In genomic region chr10:109664629-109665317, GRCm38 (mm10) we compare ENCODE assay signal across 8 mouse cellular contexts.
DNase-seq lines count a peak whose midpoint lies in the region; ATAC-seq and TF ChIP-seq lines count a peak whose summit lies in the region.

No protein-coding gene starts in this region.

- no peaks in the 10 kb centered on the region for H3K9me3 ChIP-seq in ES-Bruce4 (replicated peaks; ENCODE audit: control insufficient read depth, insufficient read depth, low read length, poor library complexity, severe bottlenecking)
- no peaks in the 10 kb centered on the region for H3K9me3 ChIP-seq in embryonic facial prominence, embryonic 14.5 days (ENCODE audit: control insufficient read depth, low read length)
- no peaks in the 10 kb centered on the region for H3K9me3 ChIP-seq in heart, embryonic 16.5 days (replicated peaks; ENCODE audit: control insufficient read depth, low read length)
- no peaks in the 10 kb centered on the region for H3K9me3 ChIP-seq in liver, postnatal 0 days (ENCODE audit: low read length)

- TF ChIP-seq POLR2A in ES-Bruce4 (IDR thresholded peaks at IDR 0.05; ENCODE audit: insufficient read depth, low read length): no peak

- 33% methylated on average over 14 of the region's 14 CpGs for WGBS in embryonic facial prominence, embryonic 14.5 days
- 26% methylated on average over 14 of the region's 14 CpGs for WGBS in heart, embryonic 16.5 days
- WGBS in liver, postnatal 0 days (ENCODE audit: insufficient replicate concordance): 25% methylated on average over 14 of the region's 14 CpGs

- no peaks in the 10 kb centered on the region for H3K4me1 ChIP-seq in ES-Bruce4 (ENCODE audit: control insufficient read depth, insufficient read depth, low read length)
- no peaks in the 10 kb centered on the region for H3K4me1 ChIP-seq in embryonic facial prominence, embryonic 14.5 days (ENCODE audit: control insufficient read depth, insufficient read depth, low read length)
- H3K4me1 ChIP-seq in heart, embryonic 16.5 days (ENCODE audit: control insufficient read depth, insufficient read depth, low read length): no peaks in the 10 kb centered on the region
- no peaks in the 10 kb centered on the region for H3K4me1 ChIP-seq in liver, postnatal 0 days (ENCODE audit: insufficient read depth)

- H3K27me3 ChIP-seq in ES-Bruce4 (ENCODE audit: control insufficient read depth, insufficient read depth, low read length, poor library complexity, severe bottlenecking): no peaks in the 10 kb centered on the region; the same call in 1 of the 2 replicates
- H3K27me3 ChIP-seq in embryonic facial prominence, embryonic 14.5 days (replicated peaks; ENCODE audit: control insufficient read depth, insufficient read depth, low read length): no peaks in the 10 kb centered on the region
- no peaks in the 10 kb centered on the region for H3K27me3 ChIP-seq in heart, embryonic 16.5 days (ENCODE audit: control insufficient read depth, insufficient read depth, low read length)
- no peaks in the 10 kb centered on the region for H3K27me3 ChIP-seq in liver, postnatal 0 days (ENCODE audit: insufficient read depth, low read length)

- H3K9ac ChIP-seq in ES-Bruce4 (ENCODE audit: low read depth, poor library complexity, severe bottlenecking): no peak overlapping the region
- peak overlapping the region; percentile 40; the same call in 1 of the 2 replicates for H3K9ac ChIP-seq in embryonic facial prominence, embryonic 14.5 days (ENCODE audit: low read depth, low read length)
- H3K9ac ChIP-seq in heart, embryonic 16.5 days (ENCODE audit: low read length): no peak overlapping the region; the same call in 1 of the 2 replicates
- H3K9ac ChIP-seq in liver, postnatal 0 days (replicated peaks): no peak overlapping the region

- peak; percentile 43 to 49 for DNase-seq in adrenal gland, postnatal 4 days (ENCODE audit: low spot score in 2 of 2)
- peak; percentile 70 for DNase-seq in embryonic facial prominence, embryonic 14.5 days (ENCODE audit: low spot score)
- DNase-seq in kidney, postnatal 4 days: peak; percentile 82 to 83
- DNase-seq in liver, postnatal 0 days: peak; percentile 64
- DNase-seq in ovary, postnatal 10 days (ENCODE audit: low spot score): peak; percentile 36

- peak overlapping the region; percentile 44 for H3K4me2 ChIP-seq in embryonic facial prominence, embryonic 14.5 days (ENCODE audit: low read depth, low read length)
- H3K4me2 ChIP-seq in heart, embryonic 16.5 days (ENCODE audit: low read depth, low read length): peak overlapping the region; percentile 56
- no peak overlapping the region for H3K4me2 ChIP-seq in liver, postnatal 0 days (ENCODE audit: low read depth, low read length)

- ATAC-seq in embryonic facial prominence, embryonic 14.5 days (ENCODE audit: low read depth): peak; percentile 71
- no peak; the same call in 1 of the 2 replicates for ATAC-seq in heart, embryonic 16.5 days (replicated peaks; ENCODE audit: extremely low read depth, insufficient read depth, low FRiP score)
- ATAC-seq in liver, postnatal 0 days: 0 out of 2 replicates have a peak, but pooled peaks have one; percentile 27
- no peak for ATAC-seq in erythroid progenitor cell, adult 5-6 weeks (replicated peaks; ENCODE audit: low FRiP score, poor library complexity, severe bottlenecking)

- no peaks in the 10 kb centered on the region for H3K36me3 ChIP-seq in ES-Bruce4 (ENCODE audit: control insufficient read depth, insufficient read depth, low read length, poor library complexity, severe bottlenecking)
- H3K36me3 ChIP-seq in embryonic facial prominence, embryonic 14.5 days (ENCODE audit: control insufficient read depth, insufficient read depth, low read length): no peaks in the 10 kb centered on the region
- H3K36me3 ChIP-seq in heart, embryonic 16.5 days (ENCODE audit: control insufficient read depth, insufficient read depth): no peaks in the 10 kb centered on the region
- H3K36me3 ChIP-seq in liver, postnatal 0 days (replicated peaks; ENCODE audit: insufficient read depth, low read length): no peaks in the 10 kb centered on the region

- H3K27ac ChIP-seq in ES-Bruce4 (ENCODE audit: insufficient read depth, low read length): no peak overlapping the region
- H3K27ac ChIP-seq in embryonic facial prominence, embryonic 14.5 days (replicated peaks; ENCODE audit: low read depth, low read length): no peak overlapping the region
- H3K27ac ChIP-seq in heart, embryonic 16.5 days (ENCODE audit: low read length): no peak overlapping the region
- H3K27ac ChIP-seq in liver, postnatal 0 days (ENCODE audit: low read depth): no peak overlapping the region

- no peak for TF ChIP-seq EP300 in ES-Bruce4 (IDR thresholded peaks at IDR 0.05; ENCODE audit: insufficient read depth, low read depth, low read length)
- no peak for TF ChIP-seq EP300 in liver, postnatal 0 days (IDR thresholded peaks at IDR 0.05; ENCODE audit: low read depth)

- no peak overlapping the region for H3K4me3 ChIP-seq in ES-Bruce4 (ENCODE audit: low read depth, low read length)
- 0 out of 2 replicates have a peak overlapping the region, but pooled peaks have one; percentile 6 for H3K4me3 ChIP-seq in embryonic facial prominence, embryonic 14.5 days (ENCODE audit: low read depth, low read length)
- H3K4me3 ChIP-seq in heart, embryonic 16.5 days (ENCODE audit: low read length): peak overlapping the region; percentile 34
- no peak overlapping the region for H3K4me3 ChIP-seq in liver, postnatal 0 days (ENCODE audit: low read depth, low read length)

- TF ChIP-seq CTCF in ES-Bruce4 (IDR thresholded peaks at IDR 0.05; ENCODE audit: low read depth, low read length): peak; percentile 38
- peak; percentile 84 for TF ChIP-seq CTCF in liver, postnatal 0 days (IDR thresholded peaks at IDR 0.05; ENCODE audit: low read depth)

Comparison
In these comparisons a context has a peak if more than half of its experiments do, and no peak if none do; other contexts are left out.
1. H3K4me3 ChIP-seq: peak in embryonic facial prominence, embryonic 14.5 days (single experiment) and heart, embryonic 16.5 days (single experiment); none in ES-Bruce4 (single experiment) and liver, postnatal 0 days (single experiment).
2. ATAC-seq: peak in embryonic facial prominence, embryonic 14.5 days (single experiment) and liver, postnatal 0 days (single experiment); none in heart, embryonic 16.5 days (single experiment) and erythroid progenitor cell, adult 5-6 weeks (single experiment).
3. Peak in every context shown above with its lines, with median percentiles within 50 percentile points of each other: DNase-seq.